Mouse (Mus musculus) R1 (cell line): ENCODE measurements around the gene Ccdc186.
"Not testable (repeated sequence)": the region's sequence is repeated elsewhere in the genome, so short reads cannot be mapped to it uniquely, and the experiment has no call there.

ENCODE experiments used
- DNase-seq: peaks from one replicate; pipeline ENCODE4 v3.0.0-alpha.2; 2018; ENCODE audit warnings: low read depth, low spot score

The Ccdc186 gene

GRCm38 (mm10) chr19:56758311-56758710 is 63.7 kb downstream of the Ccdc186 start:
- no peak for DNase-seq

- no peak for DNase-seq
These were observed 65.6 kb downstream of the Ccdc186 start for GRCm38 (mm10) chr19:56756412-56756811.

GRCm38 (mm10) chr19:56754456-56754855 is 67.5 kb downstream of the Ccdc186 start:
- not testable (repeated sequence) for DNase-seq

- no peak for DNase-seq
These were observed 71.3 kb downstream of the Ccdc186 start for GRCm38 (mm10) chr19:56750709-56751108.

GRCm38 (mm10) chr19:56749343-56749742 is 72.6 kb downstream of the Ccdc186 start:
- no peak for DNase-seq

- DNase-seq = no peak
These were observed 74.1 kb downstream of the Ccdc186 start for GRCm38 (mm10) chr19:56747878-56748277.

- DNase-seq = no peak
These were observed 75.4 kb downstream of the Ccdc186 start for GRCm38 (mm10) chr19:56746618-56747017.

GRCm38 (mm10) chr19:56745528-56745927 is 76.5 kb downstream of the Ccdc186 start:
- no peak for DNase-seq

- peak; percentile 52 for DNase-seq
These were observed 76.9 kb downstream of the Ccdc186 start for GRCm38 (mm10) chr19:56745061-56745460.
